Mouse (Mus musculus) small intestine, adult 2 months (tissue): ENCODE data around the gene Rnf181.

Experiments
- CTCF ChIP-seq: fragments of 200-500 bp; IDR thresholded peaks from 2 replicates; pipeline ENCODE4 v1.5.1; 2012; ENCODE audit warnings: low read depth, mild to moderate bottlenecking, control low read depth, inconsistent platforms, low read length, moderate library complexity, mixed read lengths; ENCODE audit not compliant: insufficient replicate concordance, insufficient read length; ENCODE audit errors: extremely low read depth
- POLR2A ChIP-seq: fragments of 200-500 bp; IDR thresholded peaks from 2 replicates; pipeline ENCODE4 v1.6.1; 2012; ENCODE audit warnings: low read depth, mild to moderate bottlenecking, control low read depth, inconsistent platforms, low read length, moderate library complexity

DNA sequence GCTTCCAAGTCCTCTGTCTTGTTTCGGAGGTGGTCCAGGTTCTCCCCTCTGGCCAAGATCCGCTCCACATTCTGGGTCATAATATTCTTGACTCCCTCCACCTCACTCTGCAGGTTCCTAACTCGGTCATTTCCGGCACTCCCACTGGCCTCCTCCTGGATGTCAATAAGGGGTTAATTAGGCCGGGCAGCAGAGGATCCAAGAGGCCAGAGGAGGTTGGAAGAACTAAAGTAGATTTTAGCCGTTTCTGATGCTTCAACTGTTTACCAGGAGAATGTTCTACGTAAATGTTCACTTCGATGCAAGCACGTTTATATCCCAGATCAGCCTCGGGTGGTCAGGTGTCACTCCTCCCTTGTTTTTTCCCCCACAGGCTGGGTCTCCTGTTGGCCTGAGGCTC, 21.5 kb upstream of the Rnf181 start:
- TF ChIP-seq POLR2A, result no peak
- no peak for TF ChIP-seq CTCF
